Mouse (Mus musculus) olfactory bulb, adult 2 months (tissue): ENCODE results near the gene Naa40. TPM values are rescaled to one million over a fixed set of nuclear protein-coding genes. Genes with fewer than 3 reads are reported as not detected.

Source experiments
- H3K27ac ChIP-seq: fragments of 200-500 bp; 2 replicates; pipeline ENCODE4 v1.5.1; 2012; ENCODE audit warnings: low read depth, low read length; ENCODE audit not compliant: insufficient read depth
- H3K4me1 ChIP-seq: fragments of 200-500 bp; 2 replicates; pipeline ENCODE4 v1.6.1; 2012; ENCODE audit warnings: low read length; ENCODE audit not compliant: control insufficient read depth, insufficient read depth
- H3K4me3 ChIP-seq: fragments of 200-500 bp; 2 replicates; pipeline ENCODE4 v1.5.1; 2012; ENCODE audit warnings: mild to moderate bottlenecking, low read depth, low read length, moderate library complexity; ENCODE audit not compliant: insufficient read depth
- CTCF ChIP-seq: fragments of 200-500 bp; IDR thresholded peaks from 2 replicates; pipeline ENCODE4 v1.5.1; 2012; ENCODE audit warnings: low read depth, mild to moderate bottlenecking, low read length, moderate library complexity; ENCODE audit not compliant: insufficient read depth
- POLR2A ChIP-seq: fragments of 200-500 bp; IDR thresholded peaks from 2 replicates; pipeline ENCODE4 v1.6.1; 2012; ENCODE audit warnings: mild to moderate bottlenecking, low read depth, low read length, moderate library complexity; ENCODE audit not compliant: insufficient read depth
- WGBS: fragments of 180-500 bp; shearing (Covaris S2); methylation state at CpG from one replicate; pipeline ENCODE4 v1.1.7; 2018; 5-methylcytosine and 5-hydroxymethylcytosine counted together
- polyA plus RNA-seq: library from polyadenylated mRNA; stranded (reverse); fragments of >200 nt; gene quantifications from 2 replicates; pipeline ENCODE4 v1.2.4, GENCODE M21; 2012; ENCODE audit warnings: low replicate concordance; ENCODE audit not compliant: missing spikeins, insufficient read depth, insufficient read length

The Naa40 gene
- polyA plus RNA-seq, 1 experiment, result not detected

DNA sequence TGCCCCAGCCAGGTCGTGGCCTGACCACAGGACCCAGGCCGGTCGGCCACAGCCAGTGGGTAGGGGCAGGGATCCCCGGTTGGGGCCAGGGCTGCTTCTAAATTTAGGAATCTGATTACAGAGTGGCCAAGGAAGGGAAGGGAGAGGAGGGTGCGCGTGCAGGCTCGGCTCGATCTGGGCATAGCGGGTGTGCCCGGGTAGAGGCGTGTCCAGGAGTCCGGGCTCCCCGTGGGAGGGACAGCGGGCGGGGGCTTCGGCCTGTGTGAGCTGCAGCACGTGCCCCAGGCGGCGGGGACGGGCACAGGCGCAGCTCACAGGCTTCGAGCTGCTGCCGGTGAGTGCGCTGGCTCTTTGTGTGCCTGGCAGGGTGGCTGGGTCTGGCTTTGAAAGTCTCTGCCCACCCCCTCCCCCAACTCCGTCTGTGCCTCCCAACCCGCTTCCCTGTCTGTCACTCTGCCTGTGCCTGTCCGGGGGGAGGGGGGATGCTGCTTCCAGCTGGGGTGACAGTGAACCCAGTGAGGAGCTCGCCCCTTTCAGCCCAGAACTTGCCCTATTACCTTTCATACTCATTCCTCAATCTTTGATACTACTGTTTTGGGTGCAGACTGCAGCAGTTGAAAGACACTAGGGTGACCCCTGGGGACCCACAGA is 26.2 kb upstream of the Naa40 start, which contains the start of gene Rcor2:
Rcor2 (plus strand) TSS at position 235 of the 651 bp plus-strand sequence.
- TF ChIP-seq POLR2A, result no peak
- no peak for TF ChIP-seq CTCF
- Histone ChIP-seq H3K4me1 (peaks cover 51% of the 10 kb centered on the region), H3K4me3 (peak within 1 kb of the TSS; percentile 83), H3K27ac (no peak within 1 kb of the TSS)
- 8% methylated on average over 28 of the region's 28 CpGs for WGBS

DNA sequence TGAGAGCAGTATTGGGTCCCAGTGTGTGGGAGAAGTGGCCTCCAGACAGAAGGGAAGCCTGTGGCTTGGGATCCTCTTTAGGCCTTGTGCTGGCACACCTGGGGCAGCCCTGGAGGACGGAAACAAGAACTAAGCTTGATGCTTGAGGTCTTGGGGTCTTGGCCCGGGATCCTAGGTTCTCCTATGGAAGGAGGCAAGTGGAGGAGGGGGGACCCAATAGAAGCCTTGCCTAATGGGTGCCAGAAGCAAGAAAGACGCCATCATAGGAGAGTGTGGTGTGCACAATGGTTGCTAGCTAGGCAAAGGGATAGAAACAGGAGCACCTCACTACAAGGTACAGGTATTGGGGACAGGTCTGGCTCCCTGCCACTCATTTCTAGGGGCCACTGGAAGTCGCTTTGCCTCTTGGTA is 25.4 kb upstream of the Naa40 start:
- TF ChIP-seq CTCF, result no peak
- TF ChIP-seq POLR2A, result no peak
- no peak overlapping the region for H3K27ac ChIP-seq
- peaks cover 51% of the 10 kb centered on the region for H3K4me1 ChIP-seq
- whole genome bisulfite sequencing, result 73% methylated on average over 4 of the region's 4 CpGs
- no peak overlapping the region for H3K4me3 ChIP-seq

DNA sequence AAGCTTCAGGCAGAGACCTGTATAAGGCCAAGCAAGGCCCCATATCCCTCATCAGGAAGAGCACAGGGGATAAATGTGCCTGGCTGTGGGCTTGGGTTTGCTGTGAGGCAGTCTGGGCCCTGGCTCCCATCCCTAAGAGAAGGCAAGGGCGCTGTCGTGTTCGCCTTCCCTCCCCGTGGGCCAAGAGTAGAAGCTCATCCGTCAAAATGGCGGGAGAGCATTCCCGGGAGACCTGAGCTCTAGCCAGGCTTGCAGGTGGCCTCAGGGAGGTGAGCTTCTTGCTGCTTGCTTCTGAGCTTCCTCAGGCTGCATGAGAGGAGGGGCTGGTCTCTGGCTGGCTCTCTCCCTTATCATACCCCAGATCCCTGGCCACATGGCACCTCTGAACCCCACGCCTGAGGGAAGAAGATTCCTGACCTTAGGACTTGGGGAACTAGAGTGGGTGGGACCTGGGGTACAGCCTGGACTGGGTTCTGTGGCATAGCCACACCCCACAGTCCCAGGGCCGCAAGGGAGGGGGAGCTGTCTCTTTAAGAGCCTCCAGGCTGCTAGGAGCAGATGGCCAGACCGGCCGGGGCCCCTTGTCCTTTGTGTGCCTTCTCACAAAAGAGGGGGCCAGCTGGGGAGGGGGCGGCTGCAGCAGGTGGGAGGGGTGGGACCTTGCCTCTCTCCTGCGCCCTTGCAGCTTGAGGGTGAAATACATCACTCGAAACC is 24.7 kb upstream of the Naa40 start:
- no peak overlapping the region for H3K27ac ChIP-seq
- 57% methylated on average over 14 of the region's 14 CpGs for WGBS
- TF ChIP-seq POLR2A (no peak), CTCF (no peak)
- no peak overlapping the region for H3K4me3 ChIP-seq
- H3K4me1 ChIP-seq, result peaks cover 51% of the 10 kb centered on the region

DNA sequence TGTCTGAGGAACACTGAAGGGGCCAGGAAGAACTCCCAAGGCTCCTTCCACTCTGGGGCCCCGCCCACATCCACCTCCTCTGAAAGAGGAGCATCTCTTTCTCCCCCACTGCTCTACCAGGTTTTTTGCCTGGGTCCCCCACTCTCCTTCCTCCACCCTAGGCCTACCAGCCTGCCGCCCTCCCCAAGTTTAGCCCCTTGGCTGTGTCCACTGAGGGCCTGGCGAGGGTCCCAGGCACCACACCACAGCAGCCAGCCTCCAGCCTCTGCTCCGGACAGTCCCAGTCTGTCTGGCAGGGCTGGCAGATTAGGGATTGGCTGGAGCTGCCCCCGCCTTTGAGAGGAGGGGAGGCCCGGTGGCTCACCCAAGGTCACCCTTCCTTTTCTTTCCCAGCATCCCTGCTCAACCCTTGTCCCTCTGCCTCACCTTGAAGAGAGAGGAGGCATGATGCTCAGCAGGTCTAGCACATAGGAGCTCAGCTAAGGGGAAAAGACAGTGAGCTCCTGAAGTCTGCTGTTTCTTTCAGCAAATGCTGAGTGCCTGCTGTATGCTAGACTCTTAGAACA is 23.9 kb upstream of the Naa40 start:
- 46% methylated on average over 6 of the region's 6 CpGs for WGBS
- Histone ChIP-seq H3K4me3 (no peak overlapping the region), H3K4me1 (peaks cover 49% of the 10 kb centered on the region), H3K27ac (no peak overlapping the region)
- TF ChIP-seq POLR2A, result no peak
- TF ChIP-seq CTCF, result no peak

DNA sequence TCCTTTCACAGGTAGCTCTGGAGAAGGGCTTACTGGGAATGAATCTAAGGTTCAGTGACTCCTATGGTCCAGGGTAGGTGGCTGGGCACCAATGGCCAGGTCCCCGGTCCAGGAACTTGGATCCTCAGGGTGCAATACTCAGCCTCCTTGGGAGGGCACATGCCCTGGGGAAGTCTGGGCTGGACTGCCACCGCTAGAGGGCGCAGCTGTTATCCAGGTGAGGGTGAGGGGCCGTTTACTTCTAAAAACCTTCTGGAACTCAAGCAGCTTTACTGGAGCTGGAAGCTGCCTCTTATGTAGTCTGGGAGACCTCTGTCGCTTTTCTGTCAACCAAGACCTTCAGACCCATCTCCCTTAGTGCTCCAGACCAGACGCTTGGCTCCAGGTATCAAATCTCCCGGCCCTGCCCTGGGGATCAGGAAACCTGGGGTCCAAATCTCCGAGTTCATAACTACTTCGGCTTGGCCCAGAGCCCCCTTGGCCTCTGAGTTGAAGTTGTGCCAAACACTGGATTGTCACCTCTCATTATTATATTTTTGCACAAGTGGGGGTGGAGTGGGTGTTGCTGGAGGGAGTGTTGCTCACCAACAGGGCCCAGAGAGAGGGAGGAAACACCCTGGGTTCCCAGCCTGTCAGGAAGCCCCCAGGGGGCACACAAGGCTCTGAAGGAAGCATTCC is 23.2 kb upstream of the Naa40 start:
- H3K27ac ChIP-seq, result no peak overlapping the region
- no peak overlapping the region for H3K4me3 ChIP-seq
- 15% methylated on average over 9 of the region's 9 CpGs for WGBS
- peaks cover 42% of the 10 kb centered on the region for H3K4me1 ChIP-seq
- TF ChIP-seq CTCF, result peak; percentile 70
- TF ChIP-seq POLR2A, result no peak

DNA sequence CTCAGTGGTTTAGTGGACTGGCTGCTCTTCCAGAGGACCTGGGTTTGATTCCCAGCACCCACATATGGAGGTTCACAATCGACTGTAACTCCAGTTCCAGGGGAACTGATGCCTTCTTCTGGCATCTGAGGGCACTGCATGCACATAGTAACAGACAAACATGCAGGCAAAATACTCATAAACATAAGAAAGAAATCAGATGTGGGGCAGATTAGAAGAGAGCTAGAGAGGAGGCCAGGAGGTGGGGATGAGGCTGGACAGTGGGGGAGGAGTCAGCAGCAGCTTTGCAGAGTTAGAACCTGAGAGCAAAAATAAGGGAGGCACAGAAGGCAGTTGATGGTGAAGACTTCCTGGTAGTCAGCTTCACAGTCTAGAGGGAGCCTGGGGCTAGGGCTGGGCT is 21.6 kb upstream of the Naa40 start:
- TF ChIP-seq CTCF, result no peak
- no peak for TF ChIP-seq POLR2A
- no peak overlapping the region for H3K4me3 ChIP-seq
- peaks cover 29% of the 10 kb centered on the region for H3K4me1 ChIP-seq
- H3K27ac ChIP-seq, result no peak overlapping the region
- 86% methylated on average over 1 of the region's 1 CpGs for WGBS

DNA sequence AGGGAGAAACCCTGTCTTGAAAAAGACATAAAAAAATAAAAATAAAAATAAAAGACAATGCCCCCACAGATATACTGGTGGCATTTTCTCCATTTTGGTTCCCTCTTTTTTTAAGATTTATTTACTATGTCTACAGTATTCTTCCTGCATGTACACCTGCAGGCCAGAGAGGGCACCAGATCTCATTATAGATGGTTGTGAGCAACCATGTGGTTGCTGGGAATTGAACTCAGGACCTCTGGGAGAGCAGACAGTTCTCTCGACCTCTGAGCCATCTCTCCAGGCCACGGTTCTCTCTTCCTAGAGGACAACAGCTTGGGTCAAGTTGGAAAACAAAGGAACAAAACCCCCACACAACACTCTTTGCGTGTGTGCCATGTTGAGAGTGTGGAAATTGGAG is 21.0 kb upstream of the Naa40 start:
- Histone ChIP-seq H3K4me1 (peaks cover 23% of the 10 kb centered on the region), H3K27ac (no peak overlapping the region), H3K4me3 (no peak overlapping the region)
- TF ChIP-seq POLR2A (no peak), CTCF (no peak)
- 92% methylated on average over 3 of the region's 3 CpGs for WGBS

DNA sequence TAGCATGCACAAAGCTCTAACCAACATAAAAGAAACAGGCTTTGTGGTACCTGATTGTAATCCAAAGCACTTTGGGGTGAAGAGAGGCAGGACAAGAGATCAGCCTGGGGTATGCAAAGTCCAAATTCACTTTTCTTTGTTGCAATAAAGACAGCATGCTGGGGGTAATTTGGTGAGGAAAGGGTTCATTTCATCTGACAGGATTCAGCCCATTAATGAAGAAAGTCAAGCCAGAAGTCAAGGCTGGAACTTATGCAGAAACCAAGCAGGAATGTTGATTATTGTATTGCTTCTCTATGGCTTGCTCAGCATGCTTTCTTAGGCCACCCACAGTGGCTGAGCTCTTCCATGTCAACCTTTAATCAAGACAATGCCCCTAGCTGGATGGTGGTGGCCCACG is 20.5 kb upstream of the Naa40 start:
- WGBS, result 88% methylated on average over 1 of the region's 1 CpGs
- H3K4me3 ChIP-seq, result no peak overlapping the region
- no peak overlapping the region for H3K27ac ChIP-seq
- TF ChIP-seq CTCF (no peak), POLR2A (no peak)
- H3K4me1 ChIP-seq, result peaks cover 19% of the 10 kb centered on the region

DNA sequence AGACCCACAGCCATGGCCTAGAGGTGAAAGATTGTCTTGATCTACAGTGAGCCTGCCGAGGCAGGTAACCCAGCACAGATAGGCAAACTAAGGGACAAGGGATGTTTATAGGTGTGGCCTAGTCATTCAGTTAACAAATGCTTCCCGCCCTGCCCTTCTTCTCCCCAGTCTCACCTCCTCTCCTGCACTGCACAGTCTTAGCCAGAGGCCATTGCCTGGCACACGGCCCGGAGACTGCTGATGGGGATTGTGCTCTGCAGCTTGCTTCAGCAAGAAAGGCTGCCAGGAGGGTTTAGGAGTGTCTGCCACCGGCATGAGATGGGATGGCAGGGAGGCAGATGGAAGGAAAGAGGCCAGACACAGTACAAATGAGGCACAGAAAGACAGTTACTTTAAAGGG is 16.9 kb upstream of the Naa40 start:
- TF ChIP-seq POLR2A (no peak), CTCF (no peak)
- no peak overlapping the region for H3K4me3 ChIP-seq
- 46% methylated on average over 5 of the region's 5 CpGs for WGBS
- H3K27ac ChIP-seq, result no peak overlapping the region
- H3K4me1 ChIP-seq, result no peaks in the 10 kb centered on the region
